Mouse (Mus musculus): ENCODE measurements around the gene Cacna2d4. TPM values are rescaled to one million over a fixed set of nuclear protein-coding genes. Genes with fewer than 3 reads are reported as not detected.

Cacna2d4 gene
- polyA plus RNA-seq, 1 experiment from 2014 or later, result 0.11 TPM

- no peak for ATAC-seq (ENCODE audit: insufficient number of reproducible peaks, low FRiP score, low TSS enrichment, low read depth)
- no peak overlapping the region for H3K9ac ChIP-seq
- H3K9me3 ChIP-seq (replicated peaks), result no peaks in the 10 kb centered on the region
- H3K36me3 ChIP-seq, result peaks cover 5% of the 10 kb centered on the region; the same call in 1 of the 2 replicates
- H3K4me1 ChIP-seq, result no peaks in the 10 kb centered on the region
- H3K4me3 ChIP-seq (replicated peaks), result no peak overlapping the region
- no peaks in the 10 kb centered on the region for H3K27me3 ChIP-seq
- WGBS, result 71% methylated on average over 13 of the region's 13 CpGs
- no peak overlapping the region for H3K27ac ChIP-seq (replicated peaks)
- H3K4me2 ChIP-seq (replicated peaks), result no peak overlapping the region
These were observed 11.7 kb upstream of the Cacna2d4 start for GRCm38 (mm10) chr6:119224451-119225195.

GRCm38 (mm10) chr6:119225226-119225625, 11.1 kb upstream of the Cacna2d4 start:
- ATAC-seq (ENCODE audit: insufficient number of reproducible peaks, low FRiP score, low TSS enrichment, low read depth), result no peak
- Histone ChIP-seq H3K9me3 (replicated peaks) (no peaks in the 10 kb centered on the region), H3K36me3 (peaks cover 5% of the 10 kb centered on the region; the same call in 1 of the 2 replicates), H3K4me2 (replicated peaks) (no peak overlapping the region), H3K4me3 (replicated peaks) (no peak overlapping the region), H3K4me1 (no peaks in the 10 kb centered on the region), H3K27me3 (no peaks in the 10 kb centered on the region), H3K27ac (replicated peaks) (no peak overlapping the region), H3K9ac (no peak overlapping the region)
- 83% methylated on average over 12 of the region's 12 CpGs for WGBS

GRCm38 (mm10) chr6:119225731-119226130, 10.6 kb upstream of the Cacna2d4 start:
- no peaks in the 10 kb centered on the region for H3K9me3 ChIP-seq (replicated peaks)
- ATAC-seq (ENCODE audit: insufficient number of reproducible peaks, low FRiP score, low TSS enrichment, low read depth), result no peak
- H3K4me1 ChIP-seq, result no peaks in the 10 kb centered on the region
- no peaks in the 10 kb centered on the region for H3K27me3 ChIP-seq
- no peak overlapping the region for H3K9ac ChIP-seq
- no peak overlapping the region for H3K4me3 ChIP-seq (replicated peaks)
- peaks cover 5% of the 10 kb centered on the region; the same call in 1 of the 2 replicates for H3K36me3 ChIP-seq
- H3K27ac ChIP-seq (replicated peaks), result no peak overlapping the region
- H3K4me2 ChIP-seq (replicated peaks), result no peak overlapping the region
- WGBS, result 90% methylated on average over 6 of the region's 6 CpGs

DNA sequence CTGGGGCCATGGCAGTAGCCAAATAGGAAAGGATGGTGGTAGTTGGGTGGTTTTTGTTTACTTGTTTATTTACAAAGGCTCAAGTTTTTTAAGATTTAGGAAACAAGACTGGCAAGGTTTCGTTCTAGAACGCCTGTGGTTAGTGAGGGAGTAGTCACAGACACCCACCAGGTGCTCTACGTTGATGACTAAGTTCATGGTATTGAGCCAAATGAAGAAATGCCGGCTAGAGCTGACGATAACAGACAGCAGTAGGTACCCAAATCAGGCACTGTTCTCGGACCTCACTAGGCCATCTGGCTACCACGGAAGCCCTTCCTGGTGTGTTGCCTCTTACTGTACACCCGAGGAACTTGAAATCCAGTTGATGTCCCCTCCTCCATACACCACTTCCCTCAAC, 9.3 kb upstream of the Cacna2d4 start:
- no peak overlapping the region for H3K27ac ChIP-seq (replicated peaks)
- ATAC-seq (ENCODE audit: insufficient number of reproducible peaks, low FRiP score, low TSS enrichment, low read depth), result no peak
- no peak overlapping the region for H3K9ac ChIP-seq
- 88% methylated on average over 8 of the region's 8 CpGs for WGBS
- no peaks in the 10 kb centered on the region for H3K27me3 ChIP-seq
- no peaks in the 10 kb centered on the region for H3K4me1 ChIP-seq
- no peak overlapping the region for H3K4me2 ChIP-seq (replicated peaks)
- H3K9me3 ChIP-seq (replicated peaks), result no peaks in the 10 kb centered on the region
- 0 out of 2 replicates have a peak, but pooled peaks cover 3% of the 10 kb centered on the region for H3K36me3 ChIP-seq
- no peak overlapping the region for H3K4me3 ChIP-seq (replicated peaks)

- H3K4me1 ChIP-seq, result no peaks in the 10 kb centered on the region
- no peak overlapping the region for H3K4me2 ChIP-seq (replicated peaks)
- no peaks in the 10 kb centered on the region for H3K27me3 ChIP-seq
- no peak overlapping the region for H3K4me3 ChIP-seq (replicated peaks)
- 69% methylated on average over 11 of the region's 11 CpGs for WGBS
- H3K27ac ChIP-seq (replicated peaks), result no peak overlapping the region
- H3K9me3 ChIP-seq (replicated peaks), result no peaks in the 10 kb centered on the region
- H3K36me3 ChIP-seq, result no peaks in the 10 kb centered on the region
- ATAC-seq (ENCODE audit: insufficient number of reproducible peaks, low FRiP score, low TSS enrichment, low read depth), result no peak
- no peak overlapping the region for H3K9ac ChIP-seq
These were observed 7.3 kb upstream of the Cacna2d4 start for GRCm38 (mm10) chr6:119228861-119229603.

DNA sequence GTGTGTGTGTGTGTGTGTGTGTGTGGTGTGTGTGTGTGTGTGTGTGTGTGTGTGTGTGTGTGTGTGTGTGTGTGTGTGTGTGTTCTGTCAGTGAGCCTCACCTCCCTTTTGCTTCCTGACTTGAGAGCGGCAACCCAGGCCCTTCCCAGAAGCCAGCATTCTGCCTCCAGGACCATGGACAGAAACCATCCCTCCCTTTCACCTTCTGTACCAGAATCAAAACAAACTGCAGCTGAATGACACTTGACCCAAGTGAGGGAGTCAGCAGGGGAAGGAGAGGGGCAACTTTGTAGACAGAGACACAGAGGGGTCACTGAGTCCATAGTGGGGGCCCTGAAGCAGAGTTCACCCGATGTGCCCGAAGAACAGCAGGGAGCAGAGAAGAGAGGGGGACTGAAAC, 3.3 kb upstream of the Cacna2d4 start:
- H3K36me3 ChIP-seq, result no peaks in the 10 kb centered on the region
- no peak overlapping the region for H3K9ac ChIP-seq
- no peaks in the 10 kb centered on the region for H3K9me3 ChIP-seq (replicated peaks)
- WGBS, result 48% methylated on average over 3 of the region's 3 CpGs
- H3K4me3 ChIP-seq (replicated peaks), result no peak overlapping the region
- H3K4me2 ChIP-seq (replicated peaks), result no peak overlapping the region
- peaks cover 8% of the 10 kb centered on the region for H3K4me1 ChIP-seq
- no peaks in the 10 kb centered on the region for H3K27me3 ChIP-seq
- no peak overlapping the region for H3K27ac ChIP-seq (replicated peaks)
- ATAC-seq (ENCODE audit: insufficient number of reproducible peaks, low FRiP score, low TSS enrichment, low read depth), result no peak

- H3K4me3 ChIP-seq (replicated peaks), result no peak overlapping the region
- no peaks in the 10 kb centered on the region for H3K9me3 ChIP-seq (replicated peaks)
- no peak overlapping the region for H3K27ac ChIP-seq (replicated peaks)
- no peak overlapping the region for H3K4me2 ChIP-seq (replicated peaks)
- H3K27me3 ChIP-seq, result no peaks in the 10 kb centered on the region
- H3K4me1 ChIP-seq, result peaks cover 8% of the 10 kb centered on the region
- 75% methylated on average over 5 of the region's 5 CpGs for WGBS
- ATAC-seq (ENCODE audit: insufficient number of reproducible peaks, low FRiP score, low TSS enrichment, low read depth), result no peak
- no peak overlapping the region for H3K9ac ChIP-seq
- H3K36me3 ChIP-seq, result no peaks in the 10 kb centered on the region
These were observed 885 bp upstream of the Cacna2d4 start for GRCm38 (mm10) chr6:119235441-119235840.

- Histone ChIP-seq H3K27me3 (no peaks in the 10 kb centered on the region), H3K4me1 (peaks cover 8% of the 10 kb centered on the region), H3K36me3 (no peaks in the 10 kb centered on the region), H3K4me3 (replicated peaks) (no peak overlapping the region), H3K9me3 (replicated peaks) (no peaks in the 10 kb centered on the region), H3K27ac (replicated peaks) (no peak overlapping the region), H3K9ac (no peak overlapping the region), H3K4me2 (replicated peaks) (no peak overlapping the region)
- 48% methylated on average over 8 of the region's 8 CpGs for WGBS
- no peak for ATAC-seq (ENCODE audit: insufficient number of reproducible peaks, low FRiP score, low TSS enrichment, low read depth)
These were observed 1.2 kb downstream of the Cacna2d4 start for GRCm38 (mm10) chr6:119237427-119237989.

GRCm38 (mm10) chr6:119239341-119240005, 3.1 kb downstream of the Cacna2d4 start:
- Histone ChIP-seq H3K36me3 (no peaks in the 10 kb centered on the region), H3K9me3 (replicated peaks) (no peaks in the 10 kb centered on the region), H3K4me1 (peaks cover 8% of the 10 kb centered on the region), H3K4me2 (replicated peaks) (no peak overlapping the region), H3K27me3 (no peaks in the 10 kb centered on the region), H3K9ac (no peak overlapping the region), H3K4me3 (replicated peaks) (no peak overlapping the region), H3K27ac (replicated peaks) (no peak overlapping the region)
- ATAC-seq (ENCODE audit: insufficient number of reproducible peaks, low FRiP score, low TSS enrichment, low read depth), result no peak
- WGBS, result 68% methylated on average over 5 of the region's 5 CpGs

- Histone ChIP-seq H3K4me1 (peaks cover 8% of the 10 kb centered on the region), H3K27me3 (no peaks in the 10 kb centered on the region), H3K4me3 (replicated peaks) (no peak overlapping the region), H3K4me2 (replicated peaks) (no peak overlapping the region), H3K36me3 (no peaks in the 10 kb centered on the region), H3K9ac (no peak overlapping the region), H3K9me3 (replicated peaks) (no peaks in the 10 kb centered on the region), H3K27ac (replicated peaks) (no peak overlapping the region)
- WGBS, result 74% methylated on average over 7 of the region's 7 CpGs
- ATAC-seq (ENCODE audit: insufficient number of reproducible peaks, low FRiP score, low TSS enrichment, low read depth), result no peak
These were observed 3.9 kb downstream of the Cacna2d4 start for GRCm38 (mm10) chr6:119240256-119240655.

All from embryonic facial prominence, embryonic 15.5 days (tissue).